Mouse (Mus musculus) hindlimb bud, embryonic 11.5 days (tissue): ENCODE results near the gene Ano6.
A peak's percentile ranks its signal among the peaks of the same experiment; 100 is the strongest.

Source experiments
- DNase-seq: peaks from one replicate; pipeline ENCODE4 v3.0.0-alpha.2; 2012; ENCODE audit warnings: low read depth, low spot score; ENCODE audit errors: extremely low spot score

Gene Ano6

GRCm38 (mm10) chr15:95767825-95768224, 22.8 kb upstream of the Ano6 start:
- no peak for DNase-seq

GRCm38 (mm10) chr15:95768703-95769102, 21.9 kb upstream of the Ano6 start:
- no peak for DNase-seq

- no peak for DNase-seq
Observed at GRCm38 (mm10) chr15:95769576-95769975, 21.1 kb upstream of the Ano6 start.

- DNase-seq, result no peak
Observed at GRCm38 (mm10) chr15:95770307-95770706, 20.3 kb upstream of the Ano6 start.

- no peak for DNase-seq
Observed at GRCm38 (mm10) chr15:95772374-95772773, 18.3 kb upstream of the Ano6 start.

GRCm38 (mm10) chr15:95772861-95773836, 17.5 kb upstream of the Ano6 start:
- peak; percentile 60 for DNase-seq

- DNase-seq, result no peak
Observed at GRCm38 (mm10) chr15:95774197-95774596, 16.4 kb upstream of the Ano6 start.

- DNase-seq, result no peak
Observed at GRCm38 (mm10) chr15:95774674-95775414, 15.8 kb upstream of the Ano6 start.

- DNase-seq, result no peak
Observed at GRCm38 (mm10) chr15:95777743-95778142, 12.9 kb upstream of the Ano6 start.

GRCm38 (mm10) chr15:95778710-95779109, 11.9 kb upstream of the Ano6 start:
- DNase-seq, result no peak

- no peak for DNase-seq
Observed at GRCm38 (mm10) chr15:95786624-95787023, 4.0 kb upstream of the Ano6 start.

GRCm38 (mm10) chr15:95787578-95787977, 3.1 kb upstream of the Ano6 start:
- DNase-seq, result no peak

GRCm38 (mm10) chr15:95789562-95790528, 798 bp upstream of the Ano6 start:
- no peak for DNase-seq

GRCm38 (mm10) chr15:95791141-95791791, 623 bp downstream of the Ano6 start:
- DNase-seq, result no peak

- no peak for DNase-seq
Observed at GRCm38 (mm10) chr15:95791855-95792254, 1.2 kb downstream of the Ano6 start.

- DNase-seq, result no peak
Observed at GRCm38 (mm10) chr15:95792261-95793260, 1.9 kb downstream of the Ano6 start.

GRCm38 (mm10) chr15:95793748-95794491, 3.3 kb downstream of the Ano6 start:
- DNase-seq, result no peak
